Mouse (Mus musculus): ENCODE measurements around the gene Il2rb.

Gene Il2rb

DNA sequence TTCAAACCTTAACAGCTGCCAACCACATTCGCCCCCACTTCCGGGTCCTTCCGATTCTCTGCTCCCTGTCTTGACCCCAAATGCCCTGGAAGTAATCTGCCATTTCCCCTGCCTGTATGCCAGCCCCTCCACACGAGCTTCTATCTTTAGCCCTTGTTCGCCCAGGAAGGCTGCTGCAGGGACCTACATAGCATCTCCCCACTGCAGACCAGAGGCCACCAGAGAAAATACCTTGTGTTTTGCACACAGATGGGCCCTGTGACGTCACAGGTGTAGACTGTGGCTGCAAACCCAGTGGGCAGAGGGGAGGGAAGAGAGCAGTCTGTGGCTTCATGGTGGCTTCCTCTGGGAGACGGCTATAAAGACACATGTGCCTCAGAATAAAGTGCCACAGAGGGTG is 23.1 kb upstream of the Il2rb start:
- no peak for DNase-seq

DNA sequence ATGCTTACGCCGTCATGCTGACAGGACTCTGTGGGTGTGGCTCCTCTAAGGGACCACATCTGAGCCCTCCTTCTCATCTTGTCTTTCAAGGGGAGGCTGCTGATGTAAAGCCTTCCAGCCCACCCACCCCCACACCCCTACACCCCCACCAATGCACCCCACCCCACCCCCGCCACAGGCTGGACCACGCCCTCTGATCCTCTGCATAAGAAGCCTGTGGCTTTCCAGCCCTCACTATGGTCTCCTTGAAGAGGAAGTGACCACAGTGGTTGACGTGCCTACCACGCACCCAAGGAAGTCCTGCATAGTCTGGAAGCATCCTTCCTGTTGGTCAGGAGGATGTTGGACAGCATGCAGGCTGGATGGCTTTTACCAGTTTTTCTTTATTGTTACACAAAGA is 20.7 kb upstream of the Il2rb start:
- no peak for DNase-seq

DNA sequence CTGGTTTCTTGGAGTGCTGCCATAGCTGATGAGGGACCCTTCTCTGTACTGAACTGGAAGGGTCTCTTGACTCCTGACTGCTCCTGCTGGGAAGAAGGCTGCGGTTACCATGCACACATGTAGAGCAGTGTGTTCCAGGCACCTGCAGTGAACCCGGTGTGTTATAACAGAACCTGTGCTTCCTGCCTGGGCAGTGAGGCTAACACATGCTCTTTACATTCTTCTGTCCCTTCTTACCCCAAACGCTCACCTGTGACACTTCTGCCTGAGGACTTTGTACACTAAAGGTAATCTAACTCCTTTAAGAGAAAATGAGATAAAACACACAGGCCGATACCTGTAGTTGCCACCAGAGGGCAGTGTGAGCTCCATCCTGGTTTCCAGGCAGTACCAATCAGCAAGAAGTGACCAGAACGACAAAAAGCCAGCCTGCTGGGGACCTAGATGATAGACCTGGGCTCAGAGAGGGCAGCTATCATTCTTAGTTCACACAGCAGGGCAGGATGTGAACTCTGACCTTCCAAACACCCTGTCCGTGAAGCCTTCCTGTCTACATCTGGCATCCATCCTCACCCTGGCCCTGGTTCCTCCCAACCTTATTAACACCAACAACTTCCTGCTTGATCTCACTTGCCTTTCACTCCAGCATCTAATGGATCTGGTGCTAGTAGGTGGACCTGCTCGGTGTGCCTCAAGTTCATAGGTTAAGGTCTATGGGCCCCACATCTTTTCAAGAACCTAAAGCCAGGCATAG is 19.5 kb upstream of the Il2rb start:
- DNase-seq = peak; percentile 76

DNA sequence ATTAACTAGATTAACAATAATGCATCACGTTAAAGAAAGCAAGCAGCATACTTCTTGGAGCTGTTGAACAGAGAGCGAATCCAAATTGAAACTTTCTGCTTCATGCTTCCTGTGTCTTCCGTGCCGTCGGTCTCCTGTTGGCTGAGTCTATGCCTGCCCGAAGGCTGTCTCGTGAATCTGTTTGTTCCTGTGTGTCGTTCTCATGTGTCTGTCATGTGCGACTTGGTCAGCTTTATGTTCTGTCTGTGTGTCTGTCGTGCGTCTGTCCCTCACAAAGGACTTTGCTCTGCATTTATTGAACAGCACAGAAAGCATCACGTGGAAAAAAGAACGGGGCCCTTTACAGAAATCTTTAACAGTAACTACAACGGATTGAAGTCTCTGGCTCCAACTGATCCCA is 17.9 kb upstream of the Il2rb start:
- DNase-seq = no peak

DNA sequence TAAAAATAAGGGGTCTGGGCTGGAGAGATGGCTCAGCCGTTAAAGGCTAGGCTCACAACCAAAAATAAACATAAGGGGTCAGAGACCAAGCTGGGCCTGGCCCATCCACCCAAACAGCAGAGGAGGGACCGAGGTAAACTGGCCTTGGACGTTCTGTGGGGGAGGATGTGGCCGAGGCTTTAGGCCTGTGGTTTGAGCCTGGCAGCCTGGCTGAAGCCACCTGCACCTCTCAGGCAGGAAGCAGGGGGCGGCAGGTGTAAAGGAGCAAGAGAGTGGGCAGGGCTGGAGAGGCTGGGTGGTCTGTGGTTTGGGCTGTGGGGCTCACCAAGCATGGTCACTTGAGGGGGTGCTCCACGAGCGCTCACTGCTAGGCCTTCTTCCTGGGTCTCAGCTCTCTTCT is 16.9 kb upstream of the Il2rb start:
- DNase-seq = no peak

DNA sequence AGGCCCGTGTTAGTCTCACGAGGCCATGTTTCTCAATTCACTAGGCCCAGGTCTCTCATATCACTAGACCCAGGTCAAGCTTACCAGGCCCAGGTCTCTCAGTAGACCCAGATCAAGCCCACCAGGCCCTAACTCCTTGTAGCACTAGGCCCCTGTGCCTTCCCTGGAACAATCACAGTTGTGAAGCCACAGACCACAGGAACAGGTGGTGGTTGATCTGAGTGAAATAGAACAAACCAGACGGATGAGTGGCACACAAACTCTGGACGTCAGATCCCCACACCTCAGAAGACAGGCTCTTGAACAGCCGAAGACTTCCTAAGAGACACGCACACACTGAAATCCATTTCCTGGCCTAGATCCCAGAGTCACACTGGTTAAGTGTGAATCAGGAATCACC is 15.7 kb upstream of the Il2rb start:
- DNase-seq = no peak

DNA sequence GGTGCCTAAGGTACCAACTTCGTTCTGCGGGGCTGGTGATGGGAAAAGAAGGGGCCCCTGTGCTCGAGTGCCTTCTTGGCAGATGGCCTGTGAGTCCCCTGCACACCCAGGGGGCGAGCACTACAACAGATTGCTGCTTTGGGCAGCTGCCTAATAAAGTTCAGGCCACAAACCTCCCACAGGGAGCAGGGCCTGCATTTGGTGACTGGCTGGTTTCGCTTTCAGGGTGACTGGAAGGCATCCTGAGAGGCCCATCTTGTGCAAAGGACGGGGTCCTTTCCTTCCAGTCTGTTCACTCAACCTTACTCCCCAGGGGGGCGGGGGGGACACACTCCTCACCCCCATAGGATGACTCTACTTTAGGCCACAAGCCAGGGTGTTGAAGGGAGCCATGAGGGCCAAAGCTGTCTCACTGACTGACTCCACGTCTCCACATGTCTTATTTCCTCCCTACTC is 15.1 kb upstream of the Il2rb start:
- DNase-seq = no peak

DNA sequence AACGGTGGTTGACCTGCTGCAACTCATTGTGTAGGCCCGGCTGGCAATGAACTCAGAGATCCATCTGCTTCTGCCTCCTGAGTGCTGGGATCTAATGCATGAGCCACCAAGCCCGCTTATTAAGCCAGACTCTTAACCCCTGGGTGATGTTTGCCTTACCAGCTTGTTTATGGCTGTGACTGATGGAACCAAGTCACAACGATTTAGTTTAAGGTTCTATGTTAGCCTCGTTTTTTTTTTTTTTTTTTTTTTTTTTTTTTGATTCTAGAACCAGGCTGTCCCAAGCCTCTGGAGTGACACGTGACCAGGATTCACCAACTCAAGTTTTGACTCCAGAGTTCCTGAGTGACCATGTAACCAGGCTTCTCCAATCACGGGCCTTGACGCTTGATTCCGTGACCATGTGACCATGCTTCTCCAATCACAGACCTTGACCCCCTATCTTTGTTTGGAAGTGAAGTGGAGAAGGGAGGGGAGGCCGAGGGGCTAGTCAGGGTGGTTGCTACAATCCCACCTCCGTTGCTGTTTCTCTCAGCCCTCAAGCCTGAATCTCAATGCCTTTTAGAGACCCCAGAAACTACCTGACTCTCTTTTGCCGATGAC is 14.3 kb upstream of the Il2rb start:
- DNase-seq = no peak

DNA sequence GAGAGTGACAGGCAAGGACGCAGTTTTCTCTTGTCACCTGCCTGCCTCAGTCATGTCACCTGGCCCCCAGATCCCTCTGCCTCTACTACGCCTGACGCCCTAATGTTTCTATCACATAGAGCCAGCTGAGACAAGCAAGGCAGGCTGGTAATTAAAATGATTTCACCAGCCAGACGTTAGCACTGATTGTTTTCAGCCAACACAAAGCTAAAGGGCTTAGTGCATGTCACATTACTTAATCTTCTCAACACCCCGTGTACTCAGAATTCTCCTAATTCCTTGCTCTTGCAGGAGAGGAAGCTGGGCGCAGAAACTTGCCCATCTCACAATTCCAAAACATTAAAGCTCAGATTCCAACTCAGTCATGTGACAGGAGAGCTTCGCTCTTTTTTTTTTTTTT is 13.4 kb upstream of the Il2rb start:
- no peak for DNase-seq

DNA sequence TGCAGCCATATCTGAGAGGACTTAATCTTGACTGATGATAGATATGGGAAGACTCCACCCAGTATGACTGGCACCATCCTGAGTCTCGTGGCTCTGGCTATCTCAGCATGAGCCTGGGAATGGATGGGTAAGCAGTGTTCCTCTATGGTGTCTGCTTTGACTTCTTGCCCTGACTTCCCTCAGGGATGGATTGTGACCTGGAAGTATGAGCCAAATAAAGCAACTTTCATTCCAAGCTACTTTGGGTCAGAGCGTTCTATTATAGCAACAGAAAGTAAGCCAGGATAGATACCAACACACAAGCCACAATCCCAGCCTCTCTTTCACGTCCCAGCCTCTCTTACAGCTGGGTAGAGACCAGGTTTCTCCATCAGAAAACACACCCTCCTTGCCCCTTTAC is 10.5 kb upstream of the Il2rb start:
- no peak for DNase-seq

DNA sequence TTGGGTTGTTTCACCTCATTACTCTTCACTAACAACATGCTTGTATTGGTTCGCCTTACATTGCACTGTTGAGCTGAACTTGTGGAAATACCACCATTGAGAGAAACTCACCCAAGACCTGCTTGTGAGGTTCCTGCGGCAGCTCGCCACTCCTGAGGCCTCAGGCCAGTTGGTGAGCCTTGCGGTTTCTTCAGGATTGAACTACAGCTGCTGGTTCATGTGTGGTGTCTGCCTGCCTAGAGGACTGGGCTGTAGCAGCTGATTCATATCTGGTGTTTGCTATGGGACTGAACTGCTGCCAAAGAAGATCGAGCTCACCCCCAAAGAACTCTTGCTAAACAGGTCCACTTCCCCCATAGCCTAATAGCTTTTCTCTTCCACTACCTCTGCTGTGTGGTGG is 9.7 kb upstream of the Il2rb start:
- DNase-seq = no peak

DNA sequence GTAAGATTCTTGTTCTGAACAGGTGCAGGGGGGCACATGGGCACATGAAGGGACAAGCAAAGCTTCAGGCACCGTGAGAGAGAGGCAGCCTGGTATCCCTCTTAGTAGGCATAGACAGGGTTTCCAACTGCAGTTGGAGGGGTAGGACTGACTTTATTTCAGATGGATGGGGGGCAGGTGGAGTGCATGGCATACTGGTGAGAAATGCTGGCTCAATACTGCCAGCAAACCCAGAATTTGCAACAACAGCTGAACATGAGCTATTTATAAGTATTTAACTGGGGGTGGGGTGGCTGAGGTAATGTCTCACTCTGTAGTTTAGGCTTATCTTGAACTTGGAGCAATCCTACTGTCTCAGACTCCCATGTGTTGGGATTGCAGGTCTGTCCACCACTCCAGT is 8.9 kb upstream of the Il2rb start:
- DNase-seq = no peak

DNA sequence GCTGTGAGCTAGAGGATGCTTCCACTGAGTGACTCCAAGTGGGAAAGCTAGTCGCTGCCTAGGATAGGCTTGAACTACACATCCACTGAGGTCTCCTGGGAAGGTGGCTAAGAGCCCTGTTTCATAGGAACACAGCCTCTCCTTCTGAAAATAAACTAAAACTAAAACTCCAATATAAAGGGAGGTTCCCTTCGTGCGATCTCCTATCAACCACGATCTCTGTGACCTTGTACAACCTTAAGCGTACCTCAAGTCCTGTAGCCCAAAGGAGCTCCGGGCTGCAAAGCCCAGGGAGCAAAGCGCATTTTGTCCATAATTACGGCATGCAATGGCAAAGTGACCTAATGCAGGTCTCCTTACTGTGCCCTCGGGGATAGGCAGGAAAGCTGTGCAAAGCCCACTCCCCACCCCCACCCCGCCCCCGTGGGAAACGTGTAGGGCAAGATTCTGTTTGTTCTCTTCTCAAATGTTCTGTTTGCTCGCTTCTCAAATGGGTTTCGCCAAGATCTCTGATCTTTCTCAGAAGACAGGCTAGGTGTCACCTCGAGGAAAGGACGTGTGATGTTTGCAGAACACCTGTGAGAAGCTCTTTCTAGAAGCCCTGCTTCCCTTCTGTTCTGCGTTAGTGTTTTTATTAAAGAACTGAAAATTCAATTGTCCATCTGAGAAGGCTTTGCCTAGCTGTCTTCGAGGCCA is 7.5 kb upstream of the Il2rb start:
- DNase-seq = no peak

DNA sequence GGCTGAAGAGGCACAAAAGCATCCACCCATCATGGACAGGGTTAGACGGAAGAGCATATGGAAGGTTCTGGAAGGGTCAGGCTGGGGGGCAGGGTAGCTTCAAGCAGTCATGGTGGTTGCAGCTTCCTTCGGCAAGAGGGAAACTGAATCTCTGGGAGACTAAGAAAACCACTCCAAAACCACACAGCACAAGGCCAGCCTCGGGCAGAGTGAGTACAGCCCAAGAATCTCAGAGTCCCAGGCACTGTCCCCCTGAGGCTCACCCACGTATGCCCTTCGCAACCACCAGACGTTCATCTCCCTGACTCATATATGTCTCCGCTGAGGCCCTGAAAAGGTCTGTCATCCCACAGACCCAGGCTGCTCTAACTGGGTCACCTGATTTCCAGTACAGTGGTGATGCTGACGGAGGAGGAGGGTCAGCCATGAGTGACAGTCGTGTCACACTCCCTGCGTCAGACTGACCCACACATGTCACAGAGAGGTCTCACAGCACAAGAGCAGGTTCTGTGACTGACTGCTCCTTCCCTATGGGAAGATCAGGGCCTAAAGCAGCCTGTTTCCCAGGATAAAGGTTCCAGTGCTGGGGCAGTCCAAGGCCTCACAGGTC is 1.6 kb downstream of the Il2rb start:
- no peak for DNase-seq

DNA sequence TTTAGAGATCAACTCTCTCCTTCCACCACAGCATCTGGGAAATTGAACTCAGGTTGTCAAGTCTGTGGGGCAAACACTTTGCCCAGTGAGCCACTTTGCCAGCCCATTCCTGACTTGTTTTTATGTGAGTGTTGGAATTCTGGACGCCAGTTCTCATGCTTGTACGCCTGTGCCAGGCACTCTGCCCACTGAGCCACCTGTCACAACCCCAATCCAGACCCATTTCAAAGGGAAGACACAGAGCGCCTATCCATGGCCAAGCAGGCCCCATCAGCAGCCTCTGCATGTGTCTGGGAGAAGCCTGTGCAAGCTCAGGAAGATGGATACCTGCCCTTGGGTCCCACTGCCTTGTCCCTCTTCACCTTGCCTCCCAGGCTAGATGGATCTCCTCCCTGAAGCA is 3.8 kb downstream of the Il2rb start:
- peak; percentile 62 for DNase-seq

DNA sequence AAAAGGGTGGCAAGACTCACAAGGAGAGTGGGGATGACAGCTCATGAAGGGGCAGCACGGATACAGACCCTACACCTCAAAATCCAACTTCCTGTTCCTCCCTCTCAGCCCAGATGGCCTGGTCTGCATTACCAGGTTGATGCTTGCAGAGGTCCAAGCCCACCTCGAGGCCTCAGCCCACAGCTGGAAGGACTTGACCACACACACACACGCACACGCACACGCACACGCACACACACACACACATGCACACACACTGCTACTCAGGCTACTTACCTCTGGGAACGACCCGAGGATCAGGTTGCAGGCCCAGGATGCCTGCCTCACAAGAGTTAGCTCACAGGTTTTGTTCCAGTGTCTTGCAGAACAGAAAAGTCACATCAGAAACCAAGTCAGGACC is 5.2 kb downstream of the Il2rb start:
- DNase-seq = no peak

DNA sequence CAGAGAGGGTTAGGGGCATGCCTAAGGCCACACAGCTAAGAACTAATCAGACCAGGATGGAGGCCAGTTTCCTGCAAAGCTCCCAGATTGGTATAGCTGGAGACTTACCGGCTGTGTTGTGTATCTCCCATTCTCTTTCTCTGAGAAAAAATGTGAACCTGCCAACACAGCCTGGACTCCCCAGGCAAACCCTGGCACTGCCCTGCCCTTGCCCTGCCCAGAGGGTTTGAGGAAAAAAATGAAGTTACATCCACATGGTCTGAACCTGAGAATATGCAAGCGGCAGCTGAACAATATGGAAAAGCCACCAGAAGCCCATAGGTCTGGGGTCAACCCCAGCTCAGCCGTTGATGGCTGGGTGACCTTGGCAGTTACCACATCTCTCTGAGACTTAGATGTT is 5.8 kb downstream of the Il2rb start:
- DNase-seq = peak; percentile 76

DNA sequence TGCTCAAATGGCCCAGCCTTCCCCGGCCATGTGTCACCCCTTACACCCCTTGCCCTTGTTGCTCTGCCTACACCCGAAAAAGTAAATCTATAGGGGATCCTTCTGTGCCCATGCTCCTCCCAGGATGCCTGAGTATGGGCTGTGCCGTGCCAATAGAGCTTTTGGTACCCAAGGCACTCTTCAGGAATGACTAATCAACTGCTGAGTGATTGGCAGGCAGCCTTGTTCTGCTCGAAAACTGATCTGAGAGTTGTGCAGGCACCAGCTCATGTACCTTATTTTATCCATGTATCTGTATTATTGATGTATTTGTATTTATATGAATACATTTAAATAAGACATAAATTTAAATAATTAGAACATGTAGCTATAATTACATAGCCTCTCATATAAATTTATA is 8.0 kb downstream of the Il2rb start:
- no peak for DNase-seq

DNA sequence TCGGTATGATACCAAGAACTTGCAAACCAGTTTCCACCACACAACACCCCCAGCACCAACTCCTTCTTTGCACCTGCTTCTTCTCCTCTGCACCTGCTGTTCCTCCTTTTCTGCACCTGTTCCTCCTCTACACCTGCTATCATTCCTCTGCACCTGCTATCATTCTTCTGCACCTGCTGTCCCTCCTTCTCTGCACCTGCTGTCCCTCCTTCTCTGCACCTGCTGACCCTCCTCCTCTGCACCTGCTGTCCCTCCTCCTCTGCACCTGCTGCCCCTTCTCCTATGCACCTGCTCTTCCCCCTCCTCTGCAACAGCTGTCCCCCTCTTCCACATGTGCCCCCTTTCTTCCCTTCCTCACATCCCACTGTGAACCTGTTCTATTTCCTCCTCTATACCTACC is 8.5 kb downstream of the Il2rb start:
- peak; percentile 37 for DNase-seq

DNA sequence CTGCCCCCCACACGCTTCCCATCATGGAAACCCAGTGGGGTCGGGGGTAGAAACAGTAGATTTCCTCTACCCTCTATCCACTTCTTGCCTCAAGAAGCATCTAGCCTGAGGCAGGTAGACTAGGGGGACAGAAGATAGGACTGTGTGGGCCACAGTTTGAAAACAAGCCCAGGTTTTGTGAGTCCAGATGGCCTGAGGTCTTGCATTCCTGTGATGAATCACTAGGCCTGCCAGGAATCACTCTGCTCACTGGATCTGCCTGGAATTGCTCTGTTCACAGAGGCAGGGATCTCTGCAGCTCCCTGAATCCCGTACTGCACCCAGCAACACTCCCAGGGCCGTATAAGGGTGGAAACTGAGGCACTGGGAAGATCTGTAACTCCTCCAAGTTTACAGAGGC is 11.8 kb downstream of the Il2rb start:
- DNase-seq = peak; percentile 88

DNA sequence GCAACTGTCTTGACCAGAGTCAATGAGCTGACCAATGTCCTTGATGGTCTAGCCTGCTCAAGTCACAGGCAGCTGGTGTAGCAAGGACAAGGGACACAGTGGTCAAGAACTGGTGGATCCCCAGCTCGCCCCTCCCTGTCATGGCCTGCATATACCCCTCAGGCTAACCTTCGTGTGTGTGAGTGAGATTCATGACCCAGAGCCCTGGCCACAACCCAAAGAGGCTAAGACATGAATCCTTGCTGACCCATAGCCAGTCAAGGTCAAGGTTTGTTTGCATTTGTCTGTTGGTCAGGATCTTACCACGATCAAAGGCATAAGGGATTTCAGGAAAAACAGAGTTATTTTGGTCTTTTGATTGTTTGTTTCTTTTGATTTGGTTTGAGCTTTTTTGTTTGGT is 12.6 kb downstream of the Il2rb start:
- DNase-seq = peak; percentile 46

DNA sequence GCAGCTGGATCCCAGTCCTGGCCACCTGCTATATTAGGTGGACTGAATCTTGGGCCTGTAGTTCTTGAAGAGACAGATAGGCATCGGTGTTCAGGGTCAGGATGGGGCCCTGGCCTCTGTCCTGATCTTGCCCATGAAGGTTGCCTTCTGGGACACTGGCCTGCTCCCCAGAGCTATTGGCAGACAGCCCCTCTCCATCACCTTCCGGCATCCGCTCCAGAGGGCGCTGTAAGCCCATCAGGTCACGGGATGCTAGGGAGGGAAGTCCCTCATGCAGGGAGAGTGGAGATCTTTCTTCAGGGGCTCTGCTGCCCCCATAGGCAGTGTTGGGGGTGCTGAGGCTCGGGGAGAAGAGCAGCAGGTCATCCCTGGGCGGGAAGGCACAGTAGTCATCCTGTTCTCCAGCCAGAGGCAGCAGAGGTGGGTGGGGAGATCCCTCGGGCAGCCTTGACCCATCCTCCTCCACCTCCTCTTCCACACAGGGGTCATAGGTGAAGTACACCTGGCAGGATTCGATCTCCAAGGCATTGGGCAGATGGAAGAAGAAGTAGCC is 13.5 kb downstream of the Il2rb start:
- DNase-seq = peak; percentile 70

DNA sequence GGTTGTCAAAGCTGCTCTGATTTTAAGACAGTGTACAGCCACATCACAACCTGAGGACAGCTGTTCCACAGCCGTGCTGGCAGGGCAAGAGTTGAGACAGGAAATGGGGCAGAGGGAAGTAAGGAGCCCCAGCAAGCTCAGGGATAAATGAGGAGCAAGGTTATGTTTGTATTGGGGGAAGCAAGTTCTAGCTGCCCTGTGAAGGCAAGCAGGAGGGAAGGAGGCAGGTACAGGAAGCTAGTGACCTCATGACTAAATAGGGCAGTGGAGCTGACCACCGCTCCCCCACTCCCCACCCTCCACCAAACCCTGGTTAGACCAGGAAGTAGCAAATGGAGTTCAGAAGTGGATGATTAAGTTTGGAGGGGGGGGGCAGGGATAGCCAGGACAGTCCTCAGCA is 14.1 kb downstream of the Il2rb start:
- no peak for DNase-seq

DNA sequence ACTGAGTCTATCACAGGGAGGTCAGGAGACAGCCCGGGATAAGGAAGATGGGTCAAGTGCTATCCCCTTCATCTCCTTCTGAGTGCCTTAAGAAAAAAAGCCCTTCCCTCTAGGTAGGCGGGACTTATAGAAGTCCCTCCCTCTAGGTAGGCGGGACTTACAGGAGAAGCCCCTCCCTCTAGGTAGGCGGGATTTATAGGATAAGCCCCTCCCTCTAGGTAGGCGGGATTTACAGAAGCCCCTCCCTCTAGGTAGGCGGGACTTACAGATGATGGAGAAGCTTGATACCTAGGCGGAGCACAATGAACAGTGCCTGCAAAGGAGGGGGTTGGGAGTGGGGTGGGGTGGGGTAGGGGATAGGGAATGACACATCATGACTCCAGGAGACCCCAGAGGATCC is 15.0 kb downstream of the Il2rb start:
- no peak for DNase-seq
